Mouse (Mus musculus): ENCODE data around the gene Celsr1. TPM values are rescaled to one million over a fixed set of nuclear protein-coding genes. Genes with fewer than 3 reads are reported as not detected.

Celsr1 gene
- polyA plus RNA-seq, 1 experiment from 2014 or later: 1.2 TPM

GRCm38 (mm10) chr15:85909492-85909829 lies 124.1 kb downstream of the Celsr1 start:
- WGBS: 91% methylated on average over 3 of the region's 3 CpGs
- H3K27ac ChIP-seq (replicated peaks): no peak overlapping the region
- DNase-seq (ENCODE audit: low spot score): no peak
- H3K36me3 ChIP-seq (replicated peaks): peaks cover 3% of the 10 kb centered on the region; the same call in 1 of the 2 replicates
- H3K4me3 ChIP-seq: no peak overlapping the region
- H3K9me3 ChIP-seq: no peaks in the 10 kb centered on the region
- no peaks in the 10 kb centered on the region for H3K27me3 ChIP-seq (replicated peaks; ENCODE audit: low read depth, poor library complexity, severe bottlenecking)
- H3K4me1 ChIP-seq: no peaks in the 10 kb centered on the region

- Histone ChIP-seq H3K9me3 (no peaks in the 10 kb centered on the region), H3K27ac (replicated peaks) (no peak overlapping the region), H3K4me3 (no peak overlapping the region), H3K36me3 (replicated peaks) (peaks cover 3% of the 10 kb centered on the region; the same call in 1 of the 2 replicates), H3K4me1 (no peaks in the 10 kb centered on the region), H3K27me3 (replicated peaks; ENCODE audit: low read depth, poor library complexity, severe bottlenecking) (no peaks in the 10 kb centered on the region)
- DNase-seq (ENCODE audit: low spot score): no peak
- 87% methylated on average over 7 of the region's 7 CpGs for WGBS
Measured at GRCm38 (mm10) chr15:85908660-85909491, 124.7 kb downstream of the Celsr1 start.

- Histone ChIP-seq H3K36me3 (replicated peaks) (peaks cover 42% of the 10 kb centered on the region), H3K4me3 (no peak overlapping the region), H3K4me1 (peaks cover 3% of the 10 kb centered on the region; the same call in 1 of the 2 replicates), H3K27me3 (replicated peaks; ENCODE audit: low read depth, poor library complexity, severe bottlenecking) (no peaks in the 10 kb centered on the region), H3K9me3 (no peaks in the 10 kb centered on the region), H3K27ac (replicated peaks) (no peak overlapping the region)
- 63% methylated on average over 8 of the region's 8 CpGs for WGBS
- DNase-seq (ENCODE audit: low spot score): peak; percentile 27
Measured at GRCm38 (mm10) chr15:85903826-85904225, 129.8 kb downstream of the Celsr1 start.

GRCm38 (mm10) chr15:85902505-85902904 lies 131.1 kb downstream of the Celsr1 start:
- no peaks in the 10 kb centered on the region for H3K27me3 ChIP-seq (replicated peaks; ENCODE audit: low read depth, poor library complexity, severe bottlenecking)
- no peaks in the 10 kb centered on the region for H3K9me3 ChIP-seq
- no peak overlapping the region for H3K4me3 ChIP-seq
- peaks cover 3% of the 10 kb centered on the region; the same call in 1 of the 2 replicates for H3K4me1 ChIP-seq
- whole genome bisulfite sequencing: 84% methylated on average over 10 of the region's 10 CpGs
- DNase-seq (ENCODE audit: low spot score): no peak
- H3K36me3 ChIP-seq (replicated peaks): peaks cover 54% of the 10 kb centered on the region
- no peak overlapping the region for H3K27ac ChIP-seq (replicated peaks)

GRCm38 (mm10) chr15:85900801-85901200 lies 132.8 kb downstream of the Celsr1 start:
- Histone ChIP-seq H3K9me3 (no peaks in the 10 kb centered on the region), H3K36me3 (replicated peaks) (peaks cover 70% of the 10 kb centered on the region), H3K27me3 (replicated peaks; ENCODE audit: low read depth, poor library complexity, severe bottlenecking) (no peaks in the 10 kb centered on the region), H3K27ac (replicated peaks) (no peak overlapping the region), H3K4me1 (peaks cover 3% of the 10 kb centered on the region; the same call in 1 of the 2 replicates), H3K4me3 (no peak overlapping the region)
- no peak for DNase-seq (ENCODE audit: low spot score)
- WGBS: 81% methylated on average over 12 of the region's 12 CpGs

- Histone ChIP-seq H3K4me1 (peaks cover 3% of the 10 kb centered on the region; the same call in 1 of the 2 replicates), H3K4me3 (no peak overlapping the region), H3K27me3 (replicated peaks; ENCODE audit: low read depth, poor library complexity, severe bottlenecking) (no peaks in the 10 kb centered on the region), H3K9me3 (no peaks in the 10 kb centered on the region), H3K36me3 (replicated peaks) (peaks cover 75% of the 10 kb centered on the region), H3K27ac (replicated peaks) (no peak overlapping the region)
- 91% methylated on average over 8 of the region's 8 CpGs for WGBS
- no peak for DNase-seq (ENCODE audit: low spot score)
Measured at GRCm38 (mm10) chr15:85900318-85900717, 133.3 kb downstream of the Celsr1 start.

- H3K4me3 ChIP-seq: no peak overlapping the region
- no peaks in the 10 kb centered on the region for H3K9me3 ChIP-seq
- H3K27me3 ChIP-seq (replicated peaks; ENCODE audit: low read depth, poor library complexity, severe bottlenecking): no peaks in the 10 kb centered on the region
- peaks cover 82% of the 10 kb centered on the region for H3K36me3 ChIP-seq (replicated peaks)
- DNase-seq (ENCODE audit: low spot score): no peak
- H3K27ac ChIP-seq (replicated peaks): no peak overlapping the region
- peaks cover 3% of the 10 kb centered on the region; the same call in 1 of the 2 replicates for H3K4me1 ChIP-seq
- WGBS: 74% methylated on average over 6 of the region's 6 CpGs
Measured at GRCm38 (mm10) chr15:85899396-85899795, 134.2 kb downstream of the Celsr1 start.

- H3K27me3 ChIP-seq (replicated peaks; ENCODE audit: low read depth, poor library complexity, severe bottlenecking): no peaks in the 10 kb centered on the region
- peaks cover 3% of the 10 kb centered on the region; the same call in 1 of the 2 replicates for H3K4me1 ChIP-seq
- no peak overlapping the region for H3K4me3 ChIP-seq
- 92% methylated on average over 10 of the region's 10 CpGs for WGBS
- no peaks in the 10 kb centered on the region for H3K9me3 ChIP-seq
- H3K36me3 ChIP-seq (replicated peaks): peaks cover 96% of the 10 kb centered on the region
- no peak for DNase-seq (ENCODE audit: low spot score)
- H3K27ac ChIP-seq (replicated peaks): no peak overlapping the region
Measured at GRCm38 (mm10) chr15:85897113-85897512, 136.5 kb downstream of the Celsr1 start.

- Histone ChIP-seq H3K27me3 (replicated peaks; ENCODE audit: low read depth, poor library complexity, severe bottlenecking) (no peaks in the 10 kb centered on the region), H3K4me3 (no peak overlapping the region), H3K9me3 (no peaks in the 10 kb centered on the region), H3K4me1 (peaks cover 3% of the 10 kb centered on the region; the same call in 1 of the 2 replicates), H3K27ac (replicated peaks) (no peak overlapping the region), H3K36me3 (replicated peaks) (peaks cover 96% of the 10 kb centered on the region)
- WGBS: 15% methylated on average over 8 of the region's 8 CpGs
- DNase-seq (ENCODE audit: low spot score): peak; percentile 80
Measured at GRCm38 (mm10) chr15:85896284-85896683, 137.3 kb downstream of the Celsr1 start.

GRCm38 (mm10) chr15:85893871-85894270 lies 139.7 kb downstream of the Celsr1 start:
- Histone ChIP-seq H3K4me3 (no peak overlapping the region), H3K4me1 (no peaks in the 10 kb centered on the region), H3K27me3 (replicated peaks; ENCODE audit: low read depth, poor library complexity, severe bottlenecking) (no peaks in the 10 kb centered on the region), H3K36me3 (replicated peaks) (peaks cover 92% of the 10 kb centered on the region), H3K27ac (replicated peaks) (no peak overlapping the region), H3K9me3 (no peaks in the 10 kb centered on the region)
- DNase-seq (ENCODE audit: low spot score): no peak
- WGBS: 90% methylated on average over 7 of the region's 7 CpGs

- no peak for DNase-seq (ENCODE audit: low spot score)
- H3K27me3 ChIP-seq (replicated peaks; ENCODE audit: low read depth, poor library complexity, severe bottlenecking): no peaks in the 10 kb centered on the region
- no peaks in the 10 kb centered on the region for H3K4me1 ChIP-seq
- H3K4me3 ChIP-seq: no peak overlapping the region
- no peaks in the 10 kb centered on the region for H3K9me3 ChIP-seq
- 84% methylated on average over 13 of the region's 13 CpGs for WGBS
- H3K36me3 ChIP-seq (replicated peaks): peaks cover 91% of the 10 kb centered on the region
- H3K27ac ChIP-seq (replicated peaks): no peak overlapping the region
Measured at GRCm38 (mm10) chr15:85892498-85893118, 141.0 kb downstream of the Celsr1 start.

- H3K36me3 ChIP-seq (replicated peaks): peaks cover 85% of the 10 kb centered on the region
- H3K4me3 ChIP-seq: no peak overlapping the region
- no peaks in the 10 kb centered on the region for H3K4me1 ChIP-seq
- no peaks in the 10 kb centered on the region for H3K27me3 ChIP-seq (replicated peaks; ENCODE audit: low read depth, poor library complexity, severe bottlenecking)
- no peak for DNase-seq (ENCODE audit: low spot score)
- H3K27ac ChIP-seq (replicated peaks): no peak overlapping the region
- WGBS: 92% methylated on average over 10 of the region's 10 CpGs
- H3K9me3 ChIP-seq: no peaks in the 10 kb centered on the region
Measured at GRCm38 (mm10) chr15:85891971-85892370, 141.6 kb downstream of the Celsr1 start.

GRCm38 (mm10) chr15:85889235-85889634 lies 144.3 kb downstream of the Celsr1 start:
- Histone ChIP-seq H3K9me3 (no peaks in the 10 kb centered on the region), H3K4me3 (no peak overlapping the region), H3K4me1 (no peaks in the 10 kb centered on the region), H3K27ac (replicated peaks) (no peak overlapping the region), H3K27me3 (replicated peaks; ENCODE audit: low read depth, poor library complexity, severe bottlenecking) (no peaks in the 10 kb centered on the region), H3K36me3 (replicated peaks) (peaks cover 84% of the 10 kb centered on the region)
- no peak for DNase-seq (ENCODE audit: low spot score)
- WGBS: 94% methylated on average over 4 of the region's 4 CpGs

Data from embryonic facial prominence, embryonic 10.5 days (tissue).